In genomic region chr15:89893668-89894067, GRCm38 (mm10) we compare ENCODE assay signal across 19 mouse cellular contexts. TPM values are rescaled to one million over a fixed set of nuclear protein-coding genes. Genes with fewer than 3 reads are reported as not detected.
"Had no signal": no experiment of that assay in that cellular context is flagged by ENCODE, and none has a peak within 500 bp of the region (broad histone marks: within the 10 kb centered on the region; RNA-seq: fewer than 3 reads in every experiment).

No protein-coding gene starts in this region.

- H3K4me2 ChIP-seq: limb, embryonic 12.5 days; midbrain, embryonic 12.5 days; neural tube, embryonic 13.5 days had no signal

- DNase-seq: kidney, adult 18-20 months; kidney, postnatal 10 days; kidney, postnatal 4 days; liver; lung, adult 2 months; lung, postnatal 36 days; retina, postnatal 1 day; right cerebral cortex, postnatal 14 days; thymus, postnatal 36 days had no signal

- ATAC-seq: lung, postnatal 0 days; midbrain, embryonic 16.5 days had no signal

- H3K9me3 ChIP-seq: limb, embryonic 12.5 days; midbrain, embryonic 12.5 days; neural tube, embryonic 13.5 days had no signal

- H3K27ac ChIP-seq: limb, embryonic 12.5 days; liver, embryonic 14.5 days; midbrain, embryonic 12.5 days; neural tube, embryonic 13.5 days had no signal

- H3K27me3 ChIP-seq: limb, embryonic 12.5 days; midbrain, embryonic 12.5 days; neural tube, embryonic 13.5 days had no signal

- H3K4me3 ChIP-seq: limb, embryonic 12.5 days; midbrain, embryonic 12.5 days; neural tube, embryonic 13.5 days had no signal

- H3K4me1 ChIP-seq: limb, embryonic 12.5 days; midbrain, embryonic 12.5 days; neural tube, embryonic 13.5 days had no signal

- H3K9ac ChIP-seq: limb, embryonic 12.5 days; liver, embryonic 14.5 days; midbrain, embryonic 12.5 days; neural tube, embryonic 13.5 days had no signal

- H3K36me3 ChIP-seq: limb, embryonic 12.5 days; midbrain, embryonic 12.5 days; neural tube, embryonic 13.5 days had no signal

RNA-seq across cellular contexts. Expression of gene Syt10, which starts 52.0 kb away (rescaled TPM):
- total RNA-seq: megakaryocyte-erythroid progenitor cell, adult 5-6 weeks had no signal
- polyA plus RNA-seq: kidney, embryonic 14.5 days; limb, embryonic 12.5 days; liver, embryonic 14.5 days; midbrain, embryonic 12.5 days; spleen, adult 2 months; thymus, postnatal 0 days had no signal
